Mouse (Mus musculus) cerebellum, adult 2 months (tissue): ENCODE measurements around the gene Mob3b. TPM values are rescaled to one million over a fixed set of nuclear protein-coding genes. Genes with fewer than 3 reads are reported as not detected.

Experiments used
- DNase-seq, 2 experiments: peaks; one replicate each; pipeline ENCODE4 v3.0.0; 2021
- H3K27ac ChIP-seq: fragments of 200-500 bp; 2 replicates; pipeline ENCODE4 v1.5.1; 2012; ENCODE audit warnings: low read length, control low read depth, inconsistent platforms; ENCODE audit not compliant: insufficient read depth
- H3K27me3 ChIP-seq: fragments of 200-500 bp; 2 replicates; pipeline ENCODE4 v1.6.1; 2012; ENCODE audit warnings: inconsistent platforms, mild to moderate bottlenecking, low read length, moderate library complexity; ENCODE audit not compliant: control insufficient read depth, insufficient read depth
- H3K4me1 ChIP-seq: fragments of 200-500 bp; 2 replicates; pipeline ENCODE4 v1.6.1; 2011; ENCODE audit warnings: low read length; ENCODE audit not compliant: control insufficient read depth, insufficient read depth
- H3K4me3 ChIP-seq: fragments of 200-500 bp; replicated peaks from 2 replicates; pipeline ENCODE3; 2011; ENCODE audit warnings: mild to moderate bottlenecking, low read depth, low read length, control low read depth; ENCODE audit not compliant: insufficient read depth
- CTCF ChIP-seq: fragments of 200-500 bp; IDR thresholded peaks from 2 replicates; pipeline ENCODE4 v1.5.1; 2011; ENCODE audit warnings: low read depth, mild to moderate bottlenecking, control low read depth, low read length, moderate library complexity, borderline replicate concordance; ENCODE audit not compliant: insufficient read depth
- POLR2A ChIP-seq: fragments of 200-500 bp; IDR thresholded peaks from 2 replicates; pipeline ENCODE4 v1.6.1; 2011; ENCODE audit warnings: low read length, control low read depth, borderline replicate concordance; ENCODE audit not compliant: insufficient read depth
- WGBS: fragments of 180-500 bp; shearing (Covaris S2); methylation state at CpG from one replicate; pipeline ENCODE4 v1.1.7; 2018; 5-methylcytosine and 5-hydroxymethylcytosine counted together
- polyA plus RNA-seq: library from polyadenylated mRNA; depleted of rRNA; stranded (reverse); fragments of >200 nt; gene quantifications from 2 replicates; pipeline ENCODE4 v1.2.3, GENCODE M21; 2012; rRNA removed

The Mob3b gene
- polyA plus RNA-seq, result 8.5 and 9.5 TPM in 2 replicates

- peak within 1 kb of the TSS; percentile 32; the same call in 1 of the 2 replicates for H3K27ac ChIP-seq
- H3K4me1 ChIP-seq, result no peaks in the 10 kb centered on the region
- under 1% methylated on average over 50 of the region's 50 CpGs for whole genome bisulfite sequencing
- H3K27me3 ChIP-seq, result no peaks in the 10 kb centered on the region; the same call in 1 of the 2 replicates
- peak within 1 kb of the TSS; percentile 52 for H3K4me3 ChIP-seq
- DNase-seq, result peak; percentile 67 to 77
- TF ChIP-seq CTCF (peak; percentile 71), POLR2A (no peak)
Observed at GRCm38 (mm10) chr4:35156751-35157611, at the start of gene Mob3b. Gene Mob3b, minus strand, starts transcription at chr4:35157484.

GRCm38 (mm10) chr4:35204659-35205058, 47.4 kb upstream of the Mob3b start:
- 77% methylated on average over 7 of the region's 7 CpGs for WGBS
- no peak for DNase-seq
- TF ChIP-seq CTCF (no peak), POLR2A (no peak)
- Histone ChIP-seq H3K4me3 (no peak overlapping the region), H3K27ac (no peak overlapping the region), H3K27me3 (no peaks in the 10 kb centered on the region), H3K4me1 (no peaks in the 10 kb centered on the region)

GRCm38 (mm10) chr4:35203724-35204123, 46.4 kb upstream of the Mob3b start:
- TF ChIP-seq POLR2A, result no peak
- TF ChIP-seq CTCF, result no peak
- 95% methylated on average over 2 of the region's 2 CpGs for WGBS
- DNase-seq, result no peak
- H3K4me1 ChIP-seq, result no peaks in the 10 kb centered on the region
- no peaks in the 10 kb centered on the region for H3K27me3 ChIP-seq
- no peak overlapping the region for H3K4me3 ChIP-seq
- no peak overlapping the region for H3K27ac ChIP-seq

GRCm38 (mm10) chr4:35201700-35202099, 44.4 kb upstream of the Mob3b start:
- Histone ChIP-seq H3K27ac (no peak overlapping the region), H3K4me1 (no peaks in the 10 kb centered on the region), H3K4me3 (no peak overlapping the region), H3K27me3 (no peaks in the 10 kb centered on the region)
- TF ChIP-seq POLR2A (no peak), CTCF (no peak)
- DNase-seq, result no peak
- WGBS, result 99% methylated on average over 5 of the region's 5 CpGs

GRCm38 (mm10) chr4:35192725-35193124, 35.4 kb upstream of the Mob3b start:
- H3K4me1 ChIP-seq, result no peaks in the 10 kb centered on the region
- WGBS, result 39% methylated on average over 7 of the region's 7 CpGs
- no peak overlapping the region for H3K4me3 ChIP-seq
- H3K27me3 ChIP-seq, result no peaks in the 10 kb centered on the region
- H3K27ac ChIP-seq, result no peak overlapping the region
- TF ChIP-seq POLR2A (no peak), CTCF (no peak)
- no peak for DNase-seq

GRCm38 (mm10) chr4:35189794-35190193, 32.5 kb upstream of the Mob3b start:
- no peak for TF ChIP-seq POLR2A
- TF ChIP-seq CTCF, result no peak
- Histone ChIP-seq H3K27ac (no peak overlapping the region), H3K4me3 (no peak overlapping the region), H3K4me1 (no peaks in the 10 kb centered on the region), H3K27me3 (no peaks in the 10 kb centered on the region)
- 49% methylated on average over 5 of the region's 5 CpGs for WGBS
- no peak for DNase-seq

- no peak for DNase-seq
- Histone ChIP-seq H3K4me1 (no peaks in the 10 kb centered on the region), H3K4me3 (no peak overlapping the region), H3K27ac (no peak overlapping the region), H3K27me3 (no peaks in the 10 kb centered on the region)
- WGBS, result 93% methylated on average over 8 of the region's 8 CpGs
- TF ChIP-seq POLR2A, result no peak
- TF ChIP-seq CTCF, result no peak
Observed at GRCm38 (mm10) chr4:35187617-35188326, 30.5 kb upstream of the Mob3b start.

GRCm38 (mm10) chr4:35177926-35178645, 20.8 kb upstream of the Mob3b start:
- Histone ChIP-seq H3K4me3 (no peak overlapping the region), H3K27ac (no peak overlapping the region), H3K4me1 (no peaks in the 10 kb centered on the region), H3K27me3 (no peaks in the 10 kb centered on the region)
- DNase-seq, result no peak
- WGBS, result 32% methylated on average over 12 of the region's 12 CpGs
- TF ChIP-seq POLR2A (no peak), CTCF (no peak)
